9 mouse cellular contexts compared by ENCODE assay signal in genomic region chr2:105674875-105675729, GRCm38 (mm10). TPM values are rescaled to one million over a fixed set of nuclear protein-coding genes. Genes with fewer than 3 reads are reported as not detected.
DNase-seq lines count a peak whose midpoint lies in the region; ATAC-seq lines count a peak whose summit lies in the region.
"Had no signal": no experiment of that assay in that cellular context is flagged by ENCODE, and none has a peak within 500 bp of the region (broad histone marks: within the 10 kb centered on the region; RNA-seq: fewer than 3 reads in every experiment).

No protein-coding gene starts in this region.

- peak; percentile 66 for ATAC-seq in kidney, embryonic 14.5 days (ENCODE audit: low FRiP score, low TSS enrichment)
- peak; percentile 54 for ATAC-seq in intestine, embryonic 15.5 days
- peak; percentile 75 for ATAC-seq in limb, embryonic 11.5 days (ENCODE audit: insufficient number of reproducible peaks, low FRiP score, low TSS enrichment, low read depth)
- peak; percentile 85 for ATAC-seq in midbrain, embryonic 13.5 days
- ATAC-seq: Patski had no signal

- H3K4me3 ChIP-seq in kidney, embryonic 14.5 days (ENCODE audit: low read length), result peak overlapping the region; percentile 27
- H3K4me3 ChIP-seq in intestine, embryonic 15.5 days (replicated peaks), result peak overlapping the region; percentile 24
- peak overlapping the region; percentile 17 for H3K4me3 ChIP-seq in limb, embryonic 11.5 days (ENCODE audit: low read depth, low read length)
- H3K4me3 ChIP-seq in midbrain, embryonic 13.5 days (replicated peaks), result peak overlapping the region; percentile 49

- WGBS in kidney, embryonic 14.5 days, result under 1% methylated on average over 49 of the region's 49 CpGs
- WGBS in intestine, embryonic 15.5 days, result under 1% methylated on average over 49 of the region's 49 CpGs
- WGBS in limb, embryonic 11.5 days, result under 1% methylated on average over 49 of the region's 49 CpGs
- WGBS in midbrain, embryonic 13.5 days, result under 1% methylated on average over 49 of the region's 49 CpGs

- no peaks in the 10 kb centered on the region for H3K36me3 ChIP-seq in kidney, embryonic 14.5 days (ENCODE audit: control insufficient read depth, insufficient read depth, low read length)
- H3K36me3 ChIP-seq in intestine, embryonic 15.5 days, result no peaks in the 10 kb centered on the region
- H3K36me3 ChIP-seq in limb, embryonic 11.5 days (ENCODE audit: control insufficient read depth, insufficient read depth, low read length), result no peaks in the 10 kb centered on the region
- no peaks in the 10 kb centered on the region for H3K36me3 ChIP-seq in midbrain, embryonic 13.5 days

- H3K4me1 ChIP-seq in kidney, embryonic 14.5 days (ENCODE audit: control insufficient read depth, insufficient read depth, low read length), result peaks cover 12% of the 10 kb centered on the region
- H3K4me1 ChIP-seq in intestine, embryonic 15.5 days (replicated peaks), result peaks cover 25% of the 10 kb centered on the region
- peaks cover 16% of the 10 kb centered on the region for H3K4me1 ChIP-seq in limb, embryonic 11.5 days (ENCODE audit: control insufficient read depth, insufficient read depth, low read length)
- H3K4me1 ChIP-seq in midbrain, embryonic 13.5 days (replicated peaks), result peaks cover 37% of the 10 kb centered on the region

- H3K27me3 ChIP-seq in kidney, embryonic 14.5 days (ENCODE audit: control insufficient read depth, insufficient read depth, low read length), result peaks cover 92% of the 10 kb centered on the region
- peaks cover 90% of the 10 kb centered on the region for H3K27me3 ChIP-seq in intestine, embryonic 15.5 days (replicated peaks)
- H3K27me3 ChIP-seq in limb, embryonic 11.5 days (ENCODE audit: control insufficient read depth, insufficient read depth, low read length), result peaks cover 97% of the 10 kb centered on the region
- peaks cover 98% of the 10 kb centered on the region for H3K27me3 ChIP-seq in midbrain, embryonic 13.5 days
- H3K27me3 ChIP-seq: Patski had no signal

- no peaks in the 10 kb centered on the region for H3K9me3 ChIP-seq in kidney, embryonic 14.5 days (ENCODE audit: control insufficient read depth, low read length)
- H3K9me3 ChIP-seq in intestine, embryonic 15.5 days, result no peaks in the 10 kb centered on the region
- no peaks in the 10 kb centered on the region for H3K9me3 ChIP-seq in limb, embryonic 11.5 days (ENCODE audit: control insufficient read depth, low read length)
- H3K9me3 ChIP-seq in midbrain, embryonic 13.5 days, result no peaks in the 10 kb centered on the region

- peak overlapping the region; percentile 41 for H3K4me2 ChIP-seq in kidney, embryonic 14.5 days (replicated peaks; ENCODE audit: low read depth, low read length)
- H3K4me2 ChIP-seq in intestine, embryonic 15.5 days (replicated peaks), result peak overlapping the region; percentile 53
- H3K4me2 ChIP-seq in limb, embryonic 11.5 days (ENCODE audit: low read depth, severe bottlenecking), result peak overlapping the region; percentile 37
- H3K4me2 ChIP-seq in midbrain, embryonic 13.5 days (replicated peaks), result peak overlapping the region; percentile 62

- no peak for DNase-seq in kidney, adult 11 months
- peak; percentile 97 for DNase-seq in cerebellum, adult 9-11 months
- DNase-seq in frontal cortex, postnatal 36 days (ENCODE audit: low spot score in 2 of 2), result peak; percentile 76 to 84
- peak; percentile 77 for DNase-seq in limb, embryonic 11.5 days (ENCODE audit: low spot score)
- DNase-seq in testis, postnatal 10 days (ENCODE audit: low spot score), result peak; percentile 61

- no peak overlapping the region for H3K27ac ChIP-seq in kidney, embryonic 14.5 days (ENCODE audit: low read depth, low read length)
- no peak overlapping the region for H3K27ac ChIP-seq in intestine, embryonic 15.5 days
- H3K27ac ChIP-seq in limb, embryonic 11.5 days (replicated peaks; ENCODE audit: low read depth, low read length), result no peak overlapping the region
- peak overlapping the region; percentile 76 for H3K27ac ChIP-seq in midbrain, embryonic 13.5 days

- H3K9ac ChIP-seq in kidney, embryonic 14.5 days (ENCODE audit: low read depth, low read length), result no peak overlapping the region
- H3K9ac ChIP-seq in intestine, embryonic 15.5 days, result no peak overlapping the region
- no peak overlapping the region for H3K9ac ChIP-seq in limb, embryonic 11.5 days (ENCODE audit: low read length)
- peak overlapping the region; percentile 79 for H3K9ac ChIP-seq in midbrain, embryonic 13.5 days (replicated peaks)

RNA-seq across cellular contexts. Expression of gene Pax6, which starts 6.4 kb away (rescaled TPM):
- polyA plus RNA-seq in kidney, embryonic 14.5 days (2014; fragmentation: Nextera tagmentation; extraction: Ambion mirVana), result 0.12 and 0.46 TPM in 2 replicates
- 2.3 and 2.8 TPM in 2 replicates for polyA plus RNA-seq in intestine, embryonic 15.5 days (2015; fragmentation: Nextera tagmentation; extraction: Ambion mirVana)
- polyA plus RNA-seq in limb, embryonic 11.5 days (2014; fragmentation: Nextera tagmentation; extraction: Ambion mirVana), result 0.11 and 0.23 TPM in 2 replicates
- 39.9 and 40.9 TPM in 2 replicates for polyA plus RNA-seq in midbrain, embryonic 13.5 days (2015; fragmentation: Nextera tagmentation; extraction: Ambion mirVana)
- polyA plus RNA-seq: Patski had no signal

Comparison
In these comparisons a context has a peak if more than half of its experiments do, and no peak if none do; other contexts are left out.
1. RNA of gene Pax6, which starts 6.4 kb away (polyA plus RNA-seq): 39.9 to 40.9 TPM in midbrain, embryonic 13.5 days; 2.3 to 2.8 TPM in intestine, embryonic 15.5 days, 0.12 to 0.46 TPM in kidney, embryonic 14.5 days and 0.11 to 0.23 TPM in limb, embryonic 11.5 days; every median in the first group is over 10 times any median in the second.
2. Peak in every context shown above with its lines, with median percentiles within 50 percentile points of each other: ATAC-seq, H3K4me2 ChIP-seq and H3K4me3 ChIP-seq.